Mouse (Mus musculus) kidney, adult 2 months (tissue): ENCODE data around the gene Lhb. TPM values are rescaled to one million over a fixed set of nuclear protein-coding genes. Genes with fewer than 3 reads are reported as not detected.
"Not testable (repeated sequence)": the region's sequence is repeated elsewhere in the genome, so short reads cannot be mapped to it uniquely, and the experiment has no call there.

ENCODE experiments used
- DNase-seq: peaks from one replicate; pipeline ENCODE4 v3.0.0; 2021
- H3K27ac ChIP-seq: fragments of 200-500 bp; 2 replicates; pipeline ENCODE4 v1.5.1; 2012; ENCODE audit warnings: low read depth, low read length, control low read depth, inconsistent platforms; ENCODE audit not compliant: insufficient read depth
- H3K27me3 ChIP-seq: fragments of 200-500 bp; replicated peaks from 2 replicates; pipeline ENCODE4 v1.6.1; 2012; ENCODE audit warnings: mild to moderate bottlenecking, moderate library complexity, low read length, inconsistent platforms; ENCODE audit not compliant: control insufficient read depth, insufficient read depth
- H3K36me3 ChIP-seq: fragments of 200-500 bp; 2 replicates; pipeline ENCODE4 v1.6.1; 2012; ENCODE audit warnings: mild to moderate bottlenecking, moderate library complexity, low read length, inconsistent platforms; ENCODE audit not compliant: control insufficient read depth, insufficient read depth
- H3K4me1 ChIP-seq: fragments of 200-500 bp; 2 replicates; pipeline ENCODE4 v1.6.1; 2011; ENCODE audit warnings: low read length; ENCODE audit not compliant: control insufficient read depth, insufficient read depth
- H3K4me3 ChIP-seq: fragments of 200-500 bp; 2 replicates; pipeline ENCODE4 v1.5.1; 2011; ENCODE audit warnings: mild to moderate bottlenecking, low read depth, low read length, control low read depth; ENCODE audit not compliant: insufficient read depth
- CTCF ChIP-seq: fragments of 200-500 bp; conservative IDR thresholded peaks from 2 replicates; pipeline ENCODE4 v1.5.1; 2011; ENCODE audit warnings: low read depth, mild to moderate bottlenecking, control low read depth, low read length, moderate library complexity, mixed read lengths; ENCODE audit not compliant: insufficient read depth, insufficient read length
- POLR2A ChIP-seq: fragments of 200-500 bp; IDR thresholded peaks from one replicate; pipeline ENCODE4 v1.6.1; 2011; ENCODE audit warnings: low read depth, low read length, control low read depth
- WGBS: fragments of 180-500 bp; shearing (Covaris S2); methylation state at CpG from one replicate; pipeline ENCODE4 v1.1.7; 2018; 5-methylcytosine and 5-hydroxymethylcytosine counted together
- polyA plus RNA-seq: library from polyadenylated mRNA; depleted of rRNA; stranded (reverse); fragments of >200 nt; gene quantifications from 2 replicates; pipeline ENCODE4 v1.2.3, GENCODE M21; 2012

Lhb gene
- polyA plus RNA-seq, 1 experiment, result not detected

- TF ChIP-seq POLR2A, result no peak
- TF ChIP-seq CTCF, result no peak
- H3K27me3 ChIP-seq, result no peaks in the 10 kb centered on the region
- H3K4me1 ChIP-seq, result peaks cover 23% of the 10 kb centered on the region
- peaks cover 11% of the 10 kb centered on the region for H3K36me3 ChIP-seq
- H3K4me3 ChIP-seq, result no peak overlapping the region
- WGBS, result 84% methylated on average over 4 of the region's 4 CpGs
- no peak for DNase-seq
- peak overlapping the region; percentile 60; the same call in 1 of the 2 replicates for H3K27ac ChIP-seq
Observed at GRCm38 (mm10) chr7:45461781-45462180, 41.2 kb downstream of the Lhb start.

- 89% methylated on average over 4 of the region's 4 CpGs for WGBS
- Histone ChIP-seq H3K4me3 (no peak overlapping the region), H3K27me3 (no peaks in the 10 kb centered on the region), H3K4me1 (peaks cover 23% of the 10 kb centered on the region), H3K27ac (no peak overlapping the region), H3K36me3 (peaks cover 11% of the 10 kb centered on the region)
- TF ChIP-seq POLR2A, result no peak
- no peak for TF ChIP-seq CTCF
- DNase-seq, result no peak
Observed at GRCm38 (mm10) chr7:45462325-45462724, 41.7 kb downstream of the Lhb start.

GRCm38 (mm10) chr7:45462868-45463267, 42.2 kb downstream of the Lhb start:
- not testable (repeated sequence) for H3K27ac ChIP-seq, H3K4me3 ChIP-seq, DNase-seq, H3K36me3 ChIP-seq, H3K27me3 ChIP-seq
- H3K4me1 ChIP-seq, result peaks cover 18% of the 10 kb centered on the region
- WGBS, result 76% methylated on average over 4 of the region's 4 CpGs

GRCm38 (mm10) chr7:45463987-45464778, 43.6 kb downstream of the Lhb start:
- TF ChIP-seq POLR2A (no peak), CTCF (no peak)
- WGBS, result 83% methylated on average over 7 of the region's 7 CpGs
- H3K27ac ChIP-seq, result no peak overlapping the region
- peak; percentile 36 for DNase-seq
- H3K36me3 ChIP-seq, result no peaks in the 10 kb centered on the region
- H3K4me3 ChIP-seq, result no peak overlapping the region
- H3K4me1 ChIP-seq, result peaks cover 18% of the 10 kb centered on the region
- H3K27me3 ChIP-seq, result no peaks in the 10 kb centered on the region

- H3K4me1 ChIP-seq, result peaks cover 18% of the 10 kb centered on the region
- H3K27me3 ChIP-seq, result no peaks in the 10 kb centered on the region
- TF ChIP-seq POLR2A (no peak), CTCF (no peak)
- 94% methylated on average over 12 of the region's 12 CpGs for WGBS
- no peaks in the 10 kb centered on the region for H3K36me3 ChIP-seq
- no peak for DNase-seq
- H3K27ac ChIP-seq, result no peak overlapping the region
- H3K4me3 ChIP-seq, result no peak overlapping the region
Observed at GRCm38 (mm10) chr7:45465112-45465511, 44.5 kb downstream of the Lhb start.

- H3K36me3 ChIP-seq, result no peaks in the 10 kb centered on the region
- no peaks in the 10 kb centered on the region for H3K27me3 ChIP-seq
- peak; percentile 56 for DNase-seq
- H3K27ac ChIP-seq, result no peak overlapping the region
- WGBS, result 56% methylated on average over 9 of the region's 9 CpGs
- peaks cover 17% of the 10 kb centered on the region for H3K4me1 ChIP-seq
- H3K4me3 ChIP-seq, result peak overlapping the region; percentile 65
- no peak for TF ChIP-seq POLR2A
- no peak; the same call in 1 of the 2 replicates for TF ChIP-seq CTCF
Observed at GRCm38 (mm10) chr7:45465549-45465948, 44.9 kb downstream of the Lhb start.

GRCm38 (mm10) chr7:45466283-45467089, 45.9 kb downstream of the Lhb start, which contains the start of gene Bax:
Bax (minus strand) TSS chr7:45466898.
- under 1% methylated on average over 58 of the region's 58 CpGs for WGBS
- peak; percentile 97 for DNase-seq
- peak; percentile 26 for TF ChIP-seq POLR2A
- no peak for TF ChIP-seq CTCF
- peak within 1 kb of the TSS; percentile 65 for H3K4me3 ChIP-seq
- H3K27ac ChIP-seq, result peak within 1 kb of the TSS; percentile 45
- H3K4me1 ChIP-seq, result peaks cover 11% of the 10 kb centered on the region
- H3K27me3 ChIP-seq, result no peaks in the 10 kb centered on the region
- H3K36me3 ChIP-seq, result no peaks in the 10 kb centered on the region
